Mouse (Mus musculus): ENCODE data around the gene Mei1. TPM values are rescaled to one million over a fixed set of nuclear protein-coding genes. Genes with fewer than 3 reads are reported as not detected.
"Not testable (repeated sequence)": the region's sequence is repeated elsewhere in the genome, so short reads cannot be mapped to it uniquely, and the experiment has no call there.

The Mei1 gene
- total RNA-seq, 2 experiments from 2014 or later: 0.72 to 0.79 TPM

GRCm38 (mm10) chr15:82073490-82073889 is 3.7 kb downstream of the Mei1 start:
- intact Hi-C loops (cut with DNase I): loop anchor here (2.0 kb wide), 1 partner anchor 159 kb away; no protein-coding TSS in a partner anchor
- DNase-seq (ENCODE audit: low spot score in 2 of 2): no peak

- DNase-seq (ENCODE audit: low spot score in 2 of 2): no peak
- intact Hi-C loops (cut with DNase I): no loop called here
Observed at GRCm38 (mm10) chr15:82079883-82080282, 10.1 kb downstream of the Mei1 start.

- peak; percentile 48 to 67 for DNase-seq (ENCODE audit: low spot score in 2 of 2)
- intact Hi-C loops (cut with DNase I): no loop called here
Observed at GRCm38 (mm10) chr15:82081161-82081560, 11.4 kb downstream of the Mei1 start.

GRCm38 (mm10) chr15:82085606-82086005 is 15.8 kb downstream of the Mei1 start:
- intact Hi-C loops (cut with DNase I): no loop called here
- DNase-seq (ENCODE audit: low spot score in 2 of 2): no peak

- intact Hi-C loops (cut with DNase I): no loop called here
- DNase-seq (ENCODE audit: low spot score in 2 of 2): no peak
Observed at GRCm38 (mm10) chr15:82086131-82086530, 16.3 kb downstream of the Mei1 start.

GRCm38 (mm10) chr15:82087266-82087665 is 17.5 kb downstream of the Mei1 start:
- intact Hi-C loops (cut with DNase I): no loop called here
- DNase-seq (ENCODE audit: low spot score in 2 of 2): peak; percentile 35 to 37

- intact Hi-C loops (cut with DNase I): no loop called here
- no peak for DNase-seq (ENCODE audit: low spot score in 2 of 2)
Observed at GRCm38 (mm10) chr15:82091061-82091460, 21.3 kb downstream of the Mei1 start.

GRCm38 (mm10) chr15:82106953-82107555 is 37.3 kb downstream of the Mei1 start:
- intact Hi-C loops (cut with DNase I): loop anchor here (5.0 kb wide), 1 partner anchor 40 kb away; the partner anchor contains the start of gene Mei1
- peak; percentile 47 to 49 for DNase-seq (ENCODE audit: low spot score in 2 of 2)

- intact Hi-C loops (cut with DNase I): no loop called here
- no peak for DNase-seq (ENCODE audit: low spot score in 2 of 2)
Observed at GRCm38 (mm10) chr15:82120544-82120943, 50.7 kb downstream of the Mei1 start.

- DNase-seq (ENCODE audit: low spot score in 2 of 2); intact Hi-C loops (cut with DNase I): not testable (repeated sequence)
Observed at GRCm38 (mm10) chr15:82126690-82127089, 56.9 kb downstream of the Mei1 start.

GRCm38 (mm10) chr15:82127426-82128374 is 57.9 kb downstream of the Mei1 start, which contains the start of gene Ccdc134:
Gene Ccdc134 (plus strand): TSS chr15:82127922.
- intact Hi-C loops (cut with DNase I): no loop called here
- DNase-seq (ENCODE audit: low spot score in 2 of 2): peak; percentile 97

GRCm38 (mm10) chr15:82128398-82128797 is 58.6 kb downstream of the Mei1 start:
- DNase-seq (ENCODE audit: low spot score in 2 of 2): no peak
- intact Hi-C loops (cut with DNase I): no loop called here

- no peak for DNase-seq (ENCODE audit: low spot score in 2 of 2)
- intact Hi-C loops (cut with DNase I): no loop called here
Observed at GRCm38 (mm10) chr15:82130599-82130998, 60.8 kb downstream of the Mei1 start.

GRCm38 (mm10) chr15:82135372-82135771 is 65.6 kb downstream of the Mei1 start:
- DNase-seq (ENCODE audit: low spot score in 2 of 2): peak; percentile 36 to 66
- intact Hi-C loops (cut with DNase I): no loop called here

GRCm38 (mm10) chr15:82138565-82138964 is 68.8 kb downstream of the Mei1 start:
- peak; percentile 68 to 74 for DNase-seq (ENCODE audit: low spot score in 2 of 2)

GRCm38 (mm10) chr15:82139196-82139595 is 69.4 kb downstream of the Mei1 start:
- DNase-seq (ENCODE audit: low spot score in 2 of 2): peak in 1 of 2 experiments; percentile 23
- intact Hi-C loops (cut with DNase I): loop anchor here (2.0 kb wide), 1 partner anchor 98 kb away; no protein-coding TSS in a partner anchor

More at GRCm38 (mm10) chr15:82138565-82138964, 68.8 kb downstream of the Mei1 start:
- intact Hi-C loops (cut with DNase I): loop anchor here (2.0 kb wide), 1 partner anchor 98 kb away; no protein-coding TSS in a partner anchor

GRCm38 (mm10) chr15:82140355-82140754 is 70.6 kb downstream of the Mei1 start:
- intact Hi-C loops (cut with DNase I): no loop called here

GRCm38 (mm10) chr15:82144157-82144556 is 74.4 kb downstream of the Mei1 start:
- intact Hi-C loops (cut with DNase I): no loop called here
- no peak for DNase-seq (ENCODE audit: low spot score in 2 of 2)

More at GRCm38 (mm10) chr15:82140355-82140754, 70.6 kb downstream of the Mei1 start:
- DNase-seq (ENCODE audit: low spot score in 2 of 2): no peak

- no peak for DNase-seq (ENCODE audit: low spot score in 2 of 2)
- intact Hi-C loops (cut with DNase I): no loop called here
Observed at GRCm38 (mm10) chr15:82145408-82145807, 75.6 kb downstream of the Mei1 start.

All from left cerebral cortex, postnatal 14 days (tissue).